Mouse (Mus musculus) stomach, postnatal 0 days (tissue): ENCODE measurements around the gene Fyb2. TPM values are rescaled to one million over a fixed set of nuclear protein-coding genes. Genes with fewer than 3 reads are reported as not detected.

Experiments
- ATAC-seq: fragments of 200-750 bp; cut with Nextera tagmentation; 2 replicates; pipeline ENCODE4 v1.8.0; 2017; ENCODE audit not compliant: low FRiP score, low TSS enrichment
- DNase-seq: peaks from one replicate; pipeline ENCODE4 v3.0.0-alpha.2; 2016; ENCODE audit warnings: low spot score
- H3K27ac ChIP-seq: fragments of 300-500 bp; sonication (generic); replicated peaks from 2 replicates; pipeline ENCODE4 v1.5.1; 2014; ENCODE audit warnings: mild to moderate bottlenecking, control low read depth
- H3K27me3 ChIP-seq: fragments of 300-500 bp; sonication (generic); 2 replicates; pipeline ENCODE4 v1.6.1; 2014; ENCODE audit warnings: low read length; ENCODE audit not compliant: control insufficient read depth, insufficient read depth
- H3K36me3 ChIP-seq: fragments of 300-500 bp; sonication (generic); 2 replicates; pipeline ENCODE4 v1.6.1; 2014; ENCODE audit warnings: low read length, mixed read lengths; ENCODE audit not compliant: control insufficient read depth, insufficient read depth
- H3K4me1 ChIP-seq: fragments of 300-500 bp; sonication (generic); replicated peaks from 2 replicates; pipeline ENCODE4 v1.6.1; 2014; ENCODE audit warnings: antibody characterized with exemption; ENCODE audit not compliant: control insufficient read depth, insufficient read depth
- H3K4me2 ChIP-seq: fragments of 300-500 bp; sonication (generic); replicated peaks from 2 replicates; pipeline ENCODE4 v1.6.1; 2014; ENCODE audit warnings: low read depth, mild to moderate bottlenecking, control low read depth, moderate library complexity
- H3K4me3 ChIP-seq: fragments of 300-500 bp; sonication (generic); 2 replicates; pipeline ENCODE4 v1.5.1; 2014; ENCODE audit warnings: low read depth, low read length, control low read depth
- H3K9ac ChIP-seq: fragments of 300-500 bp; sonication (generic); 2 replicates; pipeline ENCODE4 v1.6.1; 2014; ENCODE audit warnings: mild to moderate bottlenecking, low read length, control low read depth, mixed read lengths
- H3K9me3 ChIP-seq: fragments of 300-500 bp; sonication (generic); 2 replicates; pipeline ENCODE4 v1.6.1; 2016; ENCODE audit warnings: low read length; ENCODE audit not compliant: control insufficient read depth
- CTCF ChIP-seq: IDR thresholded peaks from 2 replicates; pipeline ENCODE4 v1.5.1; 2016; ENCODE audit warnings: antibody characterized with exemption, low read depth, mild to moderate bottlenecking, moderate library complexity
- EP300 ChIP-seq: optimal IDR thresholded peaks from 2 replicates; pipeline ENCODE3; 2016; ENCODE audit warnings: antibody characterized with exemption
- WGBS: fragments of 180-500 bp; shearing (Covaris S2); extraction: QIAGEN DNeasy Blood & Tissue Kit; methylation state at CpG from one replicate; pipeline ENCODE4 v1.1.7; 2014; 5-methylcytosine and 5-hydroxymethylcytosine counted together
- polyA plus RNA-seq: library from polyadenylated mRNA; unstranded; fragments of >200 nt; fragmentation: Nextera tagmentation; extraction: Ambion mirVana; gene quantifications from 2 replicates; pipeline ENCODE4 v1.2.1, GENCODE M21; 2015

Gene Fyb2
- polyA plus RNA-seq, 1 experiment from 2014 or later = 0.06 TPM

DNA sequence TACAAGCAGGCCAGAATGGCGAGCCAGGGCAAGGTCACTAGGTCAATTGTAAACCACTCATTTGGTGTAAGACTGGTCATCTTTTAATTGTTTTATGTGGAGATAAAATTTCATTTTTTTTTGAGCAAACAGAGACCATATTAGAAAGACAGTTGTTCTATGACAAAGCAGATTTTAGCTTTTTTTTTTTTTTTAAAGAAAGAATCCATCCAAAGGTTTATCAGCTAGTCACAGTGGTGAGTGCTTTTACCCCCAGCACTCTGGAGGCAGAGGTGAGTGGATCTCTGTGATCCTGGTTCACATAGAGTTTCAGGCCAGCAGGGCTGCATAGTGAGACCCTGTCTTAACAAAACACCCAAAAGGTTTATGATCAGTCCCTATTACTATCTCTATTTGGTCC is 31.2 kb downstream of the Fyb2 start:
- Histone ChIP-seq H3K4me2 (no peak overlapping the region), H3K36me3 (no peaks in the 10 kb centered on the region), H3K4me3 (no peak overlapping the region), H3K27ac (no peak overlapping the region), H3K27me3 (no peaks in the 10 kb centered on the region), H3K9me3 (no peaks in the 10 kb centered on the region), H3K4me1 (no peaks in the 10 kb centered on the region), H3K9ac (no peak overlapping the region)
- 71% methylated on average over 1 of the region's 1 CpGs for WGBS
- no peak for TF ChIP-seq EP300
- no peak for TF ChIP-seq CTCF
- no peak for DNase-seq
- no peak for ATAC-seq

- Histone ChIP-seq H3K27ac (no peak overlapping the region), H3K9me3 (no peaks in the 10 kb centered on the region), H3K4me3 (no peak overlapping the region), H3K4me1 (no peaks in the 10 kb centered on the region), H3K4me2 (no peak overlapping the region), H3K36me3 (no peaks in the 10 kb centered on the region), H3K9ac (no peak overlapping the region), H3K27me3 (no peaks in the 10 kb centered on the region)
- DNase-seq (no peak), ATAC-seq (no peak)
- TF ChIP-seq CTCF (no peak), EP300 (no peak)
- WGBS = 48% methylated on average over 4 of the region's 4 CpGs
Measured at GRCm38 (mm10) chr4:104948886-104949285, 35.6 kb downstream of the Fyb2 start.

DNA sequence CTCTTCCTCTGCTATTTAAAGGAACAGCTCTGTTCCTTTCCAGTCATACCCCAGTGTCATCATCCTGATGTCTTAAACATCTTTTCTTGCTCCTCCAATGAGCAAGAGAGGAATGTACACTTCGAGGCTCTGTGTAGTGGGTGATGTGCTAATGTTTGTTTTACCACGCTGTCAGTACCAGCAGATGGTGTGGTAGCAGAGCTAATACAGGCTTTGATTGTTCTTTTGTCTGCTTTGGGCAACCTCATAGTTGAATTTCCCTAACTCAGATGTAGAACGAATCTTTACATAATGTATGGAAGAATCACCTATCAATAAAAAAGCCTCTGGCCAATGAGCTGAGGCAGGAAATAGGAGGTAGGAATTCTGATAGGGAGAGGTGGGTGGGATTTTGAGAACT is 36.0 kb downstream of the Fyb2 start:
- H3K4me1 ChIP-seq = no peaks in the 10 kb centered on the region
- DNase-seq = no peak
- TF ChIP-seq CTCF (no peak), EP300 (no peak)
- no peaks in the 10 kb centered on the region for H3K9me3 ChIP-seq
- no peak overlapping the region for H3K4me3 ChIP-seq
- WGBS = 35% methylated on average over 3 of the region's 3 CpGs
- H3K27ac ChIP-seq = no peak overlapping the region
- H3K4me2 ChIP-seq = no peak overlapping the region
- H3K9ac ChIP-seq = no peak overlapping the region
- no peaks in the 10 kb centered on the region for H3K36me3 ChIP-seq
- ATAC-seq = no peak
- H3K27me3 ChIP-seq = no peaks in the 10 kb centered on the region

GRCm38 (mm10) chr4:104951280-104951878 is 38.1 kb downstream of the Fyb2 start:
- no peak overlapping the region for H3K4me2 ChIP-seq
- H3K36me3 ChIP-seq = no peaks in the 10 kb centered on the region
- ATAC-seq = no peak
- H3K4me1 ChIP-seq = no peaks in the 10 kb centered on the region
- H3K9me3 ChIP-seq = no peaks in the 10 kb centered on the region
- H3K4me3 ChIP-seq = no peak overlapping the region
- DNase-seq = no peak
- 67% methylated on average over 4 of the region's 4 CpGs for WGBS
- TF ChIP-seq EP300 = no peak
- no peak for TF ChIP-seq CTCF
- H3K27me3 ChIP-seq = no peaks in the 10 kb centered on the region
- H3K9ac ChIP-seq = no peak overlapping the region
- H3K27ac ChIP-seq = no peak overlapping the region

GRCm38 (mm10) chr4:104956691-104957090 is 43.4 kb downstream of the Fyb2 start:
- Histone ChIP-seq H3K9ac (no peak overlapping the region), H3K4me3 (no peak overlapping the region), H3K36me3 (no peaks in the 10 kb centered on the region), H3K9me3 (no peaks in the 10 kb centered on the region), H3K27ac (no peak overlapping the region), H3K27me3 (no peaks in the 10 kb centered on the region), H3K4me2 (no peak overlapping the region), H3K4me1 (no peaks in the 10 kb centered on the region)
- WGBS = 42% methylated on average over 7 of the region's 7 CpGs
- no peak for TF ChIP-seq CTCF
- TF ChIP-seq EP300 = no peak
- DNase-seq = no peak
- no peak for ATAC-seq

GRCm38 (mm10) chr4:104961431-104961830 is 48.2 kb downstream of the Fyb2 start:
- no peaks in the 10 kb centered on the region for H3K9me3 ChIP-seq
- H3K4me3 ChIP-seq = no peak overlapping the region
- H3K27me3 ChIP-seq = no peaks in the 10 kb centered on the region
- no peaks in the 10 kb centered on the region for H3K36me3 ChIP-seq
- H3K27ac ChIP-seq = no peak overlapping the region
- no peaks in the 10 kb centered on the region for H3K4me1 ChIP-seq
- no peak overlapping the region for H3K9ac ChIP-seq
- ATAC-seq = no peak
- no peak for TF ChIP-seq EP300
- no peak for TF ChIP-seq CTCF
- H3K4me2 ChIP-seq = no peak overlapping the region
- no peak for DNase-seq
- WGBS = 68% methylated on average over 5 of the region's 5 CpGs
